Mouse (Mus musculus): ENCODE data around the gene Psmb8. TPM values are rescaled to one million over a fixed set of nuclear protein-coding genes. Genes with fewer than 3 reads are reported as not detected.

Psmb8 gene
- total RNA-seq (2022): 10 to 100 TPM in 1 of 4 experiments, 1 to 10 TPM in 3; 4.0 to 12.1 (median 7.1) TPM

- peak; percentile 63 to 85 for DNase-seq (ENCODE audit: low spot score in 2 of 2)
These were observed at the start of gene Psmb8 for GRCm38 (mm10) chr17:34196941-34197894. TSS of gene Psmb8 (plus strand) at chr17:34197721.

GRCm38 (mm10) chr17:34152923-34153322, 44.6 kb upstream of the Psmb8 start, which contains the start of gene H2-DMb1:
TSS of gene H2-DMb1 (plus strand) at chr17:34153072.
- no peak for DNase-seq (ENCODE audit: low spot score in 2 of 2)

DNA sequence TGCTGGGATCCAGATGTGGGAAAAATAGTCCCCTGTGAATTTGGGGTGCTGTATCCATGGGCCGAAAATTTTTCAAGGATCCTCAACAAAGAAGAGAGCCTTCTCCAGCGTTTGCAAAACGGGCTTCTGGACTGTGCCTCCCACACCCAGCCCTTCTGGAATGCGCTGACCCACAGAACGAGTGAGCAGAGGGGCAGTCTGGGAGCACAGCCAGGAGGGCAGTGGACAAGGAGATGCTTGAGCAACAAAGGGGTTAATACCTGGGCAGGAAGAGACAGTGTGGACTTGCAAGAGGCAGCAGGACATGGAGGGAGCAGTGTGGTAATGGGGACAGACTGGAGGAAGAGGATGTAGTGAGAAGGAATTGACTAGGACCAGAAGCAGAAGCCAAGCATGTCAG, 42.0 kb upstream of the Psmb8 start:
- no peak for DNase-seq (ENCODE audit: low spot score in 2 of 2)

DNA sequence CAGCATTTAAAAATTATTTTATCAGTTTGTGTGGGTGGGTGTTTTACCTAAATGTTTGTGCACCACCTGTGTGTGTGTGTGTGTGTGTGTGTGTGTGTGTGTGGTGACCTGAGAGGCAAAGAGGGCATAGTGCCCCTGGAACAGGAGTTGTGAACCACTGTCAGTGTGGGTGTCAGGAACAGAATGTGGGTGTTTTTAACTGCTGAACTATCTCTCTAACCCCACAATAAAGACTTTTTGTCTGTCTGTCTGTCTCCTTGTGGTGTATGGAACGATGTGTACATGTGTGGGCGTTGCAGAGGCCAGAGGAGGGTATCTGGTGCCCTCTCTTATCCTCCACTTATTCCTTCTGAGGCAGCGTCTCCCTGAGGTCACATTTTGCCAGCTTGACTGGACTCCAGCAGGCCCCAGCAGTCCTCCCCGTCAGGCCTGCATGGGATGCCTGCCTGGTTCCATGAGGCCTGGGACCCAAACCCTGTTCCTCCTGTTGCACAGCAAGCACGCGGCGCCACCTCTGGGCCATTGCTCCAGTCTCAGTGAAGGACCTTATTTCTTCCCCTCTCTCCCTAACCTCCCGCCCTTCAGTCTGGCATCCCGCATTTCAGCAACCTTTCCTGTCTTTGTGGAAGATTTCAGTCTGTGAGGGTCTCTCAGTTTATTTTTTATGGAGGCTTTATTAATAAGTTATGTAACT, 33.2 kb upstream of the Psmb8 start:
- DNase-seq (ENCODE audit: low spot score in 2 of 2): no peak

DNA sequence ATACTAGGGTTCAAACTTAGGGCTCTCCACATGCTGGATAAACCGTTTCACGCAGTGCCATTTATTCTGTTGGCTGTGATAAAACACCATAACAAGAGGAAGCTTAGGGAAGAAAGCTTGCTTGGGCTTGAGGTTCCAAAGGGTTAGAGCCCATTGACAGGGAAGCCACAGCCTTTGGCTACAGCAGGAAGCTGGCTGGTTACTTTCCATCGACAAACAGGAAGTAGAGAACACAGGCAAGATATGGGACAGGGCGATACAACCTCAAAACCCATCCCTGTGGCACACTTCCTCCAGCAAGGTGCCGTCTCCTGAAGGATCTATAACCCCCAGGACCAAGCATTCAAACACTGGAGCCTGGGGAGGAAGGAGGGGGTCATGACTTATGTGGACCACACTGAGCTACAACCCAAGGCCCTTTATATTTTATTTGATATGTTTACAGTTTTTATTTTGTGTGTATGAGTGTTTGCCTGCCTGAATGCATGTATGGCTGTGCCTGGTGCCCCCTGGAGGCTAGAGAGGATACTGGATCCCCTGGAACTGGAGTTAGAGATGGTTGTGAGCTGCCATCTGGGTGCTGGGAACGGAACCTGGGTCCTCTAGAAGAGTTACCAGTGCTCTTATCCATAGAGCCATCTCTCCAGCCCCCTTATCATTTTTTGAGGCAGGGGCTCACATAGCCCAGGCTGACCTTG, 32.3 kb upstream of the Psmb8 start:
- DNase-seq (ENCODE audit: low spot score in 2 of 2): no peak

DNA sequence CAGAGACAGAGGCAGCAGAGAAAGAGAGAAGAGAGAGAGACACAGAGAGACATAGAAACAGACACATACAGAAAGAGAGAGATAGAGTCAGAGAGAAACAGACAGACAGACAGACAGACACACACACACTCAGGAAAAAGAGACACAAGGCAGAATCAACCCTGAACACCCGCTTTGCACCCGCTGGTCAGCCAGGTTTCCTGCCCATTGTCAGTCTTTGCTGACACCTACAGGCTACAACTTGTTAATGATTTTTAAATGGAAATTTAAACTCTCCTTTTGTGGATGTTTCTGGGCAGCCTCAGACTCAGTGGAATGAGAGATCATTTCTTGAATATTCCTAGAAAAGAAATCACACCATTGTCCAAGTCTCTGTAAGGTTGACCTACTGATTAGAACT, 28.2 kb upstream of the Psmb8 start:
- no peak for DNase-seq (ENCODE audit: low spot score in 2 of 2)

DNA sequence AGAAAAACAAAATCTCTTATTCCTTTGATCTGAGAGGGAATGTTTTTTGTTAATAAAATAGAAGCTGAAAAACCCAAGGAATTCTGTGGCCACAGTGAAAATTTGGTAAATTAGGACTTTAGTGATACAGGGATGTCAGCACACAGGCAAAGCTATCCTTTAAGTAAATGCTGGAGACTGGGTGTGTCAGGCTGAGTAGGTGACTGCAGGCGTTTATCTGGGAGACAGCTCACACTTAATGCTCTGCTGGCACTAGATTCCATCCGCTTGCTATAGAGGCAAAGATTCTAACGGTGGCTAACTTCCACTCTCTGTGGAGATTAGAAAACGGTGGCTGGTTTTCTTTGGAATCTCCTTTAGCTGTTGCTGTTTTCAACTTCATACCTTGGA, 27.0 kb upstream of the Psmb8 start:
- DNase-seq (ENCODE audit: low spot score in 2 of 2): no peak

DNA sequence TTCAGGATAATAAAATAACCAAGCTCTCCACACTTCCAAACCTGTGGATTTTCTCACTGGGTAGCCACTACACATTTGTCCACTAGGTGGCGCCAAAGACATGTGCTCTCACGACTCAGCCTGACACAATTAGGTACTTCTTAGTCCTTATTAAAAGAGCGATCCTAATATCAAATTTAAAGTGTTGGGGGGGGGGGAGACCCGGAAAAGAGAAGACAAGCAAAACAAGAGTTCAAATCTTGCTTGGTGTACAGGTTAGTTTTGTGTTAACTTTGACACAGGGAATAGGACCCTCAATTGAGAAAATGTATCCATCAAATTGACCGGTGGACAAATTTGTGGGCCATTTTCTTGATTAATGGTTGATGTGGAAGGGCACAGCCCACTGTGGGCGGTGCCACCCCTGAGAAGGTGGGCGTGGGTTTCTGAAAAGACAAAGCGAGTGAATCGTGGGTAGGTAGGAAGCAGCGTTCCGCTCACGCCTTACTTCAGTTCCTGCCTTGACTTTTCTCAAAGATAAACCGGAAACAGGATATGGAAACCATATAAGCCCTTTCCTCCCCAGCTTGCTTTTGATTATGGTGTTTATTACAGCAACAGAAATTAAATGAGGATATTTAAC, 26.5 kb upstream of the Psmb8 start:
- peak; percentile 30 to 65 for DNase-seq (ENCODE audit: low spot score in 2 of 2)

- no peak for DNase-seq (ENCODE audit: low spot score in 2 of 2)
These were observed 25.0 kb upstream of the Psmb8 start for GRCm38 (mm10) chr17:34172528-34172927.

- no peak for DNase-seq (ENCODE audit: low spot score in 2 of 2)
These were observed 23.4 kb upstream of the Psmb8 start for GRCm38 (mm10) chr17:34174075-34174474.

DNA sequence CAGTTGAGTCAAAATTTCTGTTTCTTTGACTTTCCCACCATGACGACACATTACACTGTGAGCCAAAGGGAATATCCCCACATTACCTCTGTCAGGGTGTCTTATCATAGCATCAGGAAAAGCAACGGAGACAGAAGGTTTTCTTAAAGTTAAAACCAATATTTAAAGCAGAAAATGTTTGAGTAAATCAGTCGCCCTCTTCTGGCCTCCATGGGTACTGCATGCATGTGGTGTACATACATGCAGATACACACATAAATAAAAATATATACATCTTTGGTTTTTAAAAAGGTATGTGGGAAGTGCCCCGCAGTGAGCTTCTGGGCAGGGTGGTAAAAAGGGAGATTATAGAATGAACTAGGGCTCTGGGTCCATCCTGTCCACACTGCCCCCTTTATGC, 20.3 kb upstream of the Psmb8 start:
- no peak for DNase-seq (ENCODE audit: low spot score in 2 of 2)

- no peak for DNase-seq (ENCODE audit: low spot score in 2 of 2)
These were observed 18.5 kb upstream of the Psmb8 start for GRCm38 (mm10) chr17:34179019-34179418.

DNA sequence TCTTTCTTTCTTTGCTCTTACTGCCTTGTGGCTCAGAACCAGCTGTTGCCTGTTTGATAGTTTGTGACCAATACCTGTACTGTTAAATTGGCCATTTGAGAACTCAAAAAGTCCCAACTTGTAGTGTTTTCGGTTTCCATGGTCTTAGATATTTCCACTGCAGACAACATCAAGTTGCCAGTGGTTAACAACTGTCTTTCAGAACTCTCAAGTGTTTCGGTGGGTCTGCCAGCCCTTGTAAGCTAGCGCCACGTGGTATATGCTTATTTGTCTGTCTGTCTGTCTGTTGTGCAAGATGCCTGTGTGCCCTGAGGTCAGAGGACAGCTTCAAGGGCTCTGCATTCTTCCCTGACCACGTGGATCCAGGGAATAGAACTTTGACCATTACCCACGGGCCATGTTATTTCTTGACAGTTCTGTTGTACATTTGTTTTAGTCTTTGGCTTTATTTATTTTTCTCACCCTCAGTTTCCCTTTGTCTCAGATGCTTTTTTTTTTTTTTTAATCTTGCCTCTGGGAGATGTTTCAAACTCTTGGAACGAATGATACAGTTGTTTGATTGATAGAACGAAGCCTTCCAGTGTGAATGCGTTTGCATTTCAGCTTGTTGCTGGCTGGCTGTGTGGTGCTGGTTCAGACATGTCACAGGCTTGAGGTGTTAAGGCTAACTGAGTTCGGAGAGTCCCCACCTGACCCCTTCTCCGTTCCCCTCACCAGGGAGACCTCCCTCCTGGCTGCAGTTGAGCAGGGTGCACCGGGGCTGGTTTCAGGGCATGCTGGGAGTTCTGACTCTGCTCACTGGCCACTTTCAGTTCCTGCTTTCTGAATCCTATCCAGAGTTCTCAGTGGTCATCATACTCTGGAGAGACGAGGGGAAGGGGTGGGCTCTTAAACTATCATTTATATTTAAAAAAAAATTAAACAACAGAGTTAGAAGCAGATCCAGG, 17.3 kb upstream of the Psmb8 start:
- DNase-seq (ENCODE audit: low spot score in 2 of 2): no peak

DNA sequence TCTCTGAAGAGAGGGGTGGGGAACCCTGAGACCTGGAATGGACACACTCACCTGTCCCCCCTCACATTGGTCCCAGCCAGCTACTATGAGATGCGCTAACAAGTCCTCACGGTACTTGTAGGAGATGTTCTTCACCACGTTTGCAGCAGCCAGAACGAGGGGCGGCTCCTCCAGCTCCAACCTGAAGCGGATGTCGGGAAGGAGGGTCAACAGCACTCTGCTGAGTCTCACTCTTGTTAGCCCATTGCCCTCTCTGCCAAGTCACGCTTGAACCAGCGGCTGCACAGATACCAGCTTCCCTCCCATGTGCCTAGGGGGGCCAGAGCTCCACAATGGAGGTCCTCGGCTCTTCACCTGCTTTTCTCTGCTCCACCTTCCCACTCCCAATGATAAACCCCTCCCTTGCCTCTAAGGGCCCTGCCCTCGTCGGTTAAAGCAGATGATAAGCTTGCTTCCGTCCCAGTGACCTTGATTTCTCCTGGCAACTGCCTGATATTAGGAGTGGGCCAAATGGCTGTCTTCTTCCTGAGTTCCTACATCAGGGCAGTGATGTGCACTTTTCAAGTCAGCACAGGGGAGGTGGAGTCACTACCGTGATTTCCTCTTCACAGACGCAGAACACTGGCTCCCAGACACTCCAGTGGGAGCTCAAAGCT, 13.8 kb upstream of the Psmb8 start:
- DNase-seq (ENCODE audit: low spot score in 2 of 2): no peak

- no peak for DNase-seq (ENCODE audit: low spot score in 2 of 2)
These were observed 12.0 kb upstream of the Psmb8 start for GRCm38 (mm10) chr17:34185526-34185925.

- no peak for DNase-seq (ENCODE audit: low spot score in 2 of 2)
These were observed 10.6 kb upstream of the Psmb8 start for GRCm38 (mm10) chr17:34186885-34187260.

DNA sequence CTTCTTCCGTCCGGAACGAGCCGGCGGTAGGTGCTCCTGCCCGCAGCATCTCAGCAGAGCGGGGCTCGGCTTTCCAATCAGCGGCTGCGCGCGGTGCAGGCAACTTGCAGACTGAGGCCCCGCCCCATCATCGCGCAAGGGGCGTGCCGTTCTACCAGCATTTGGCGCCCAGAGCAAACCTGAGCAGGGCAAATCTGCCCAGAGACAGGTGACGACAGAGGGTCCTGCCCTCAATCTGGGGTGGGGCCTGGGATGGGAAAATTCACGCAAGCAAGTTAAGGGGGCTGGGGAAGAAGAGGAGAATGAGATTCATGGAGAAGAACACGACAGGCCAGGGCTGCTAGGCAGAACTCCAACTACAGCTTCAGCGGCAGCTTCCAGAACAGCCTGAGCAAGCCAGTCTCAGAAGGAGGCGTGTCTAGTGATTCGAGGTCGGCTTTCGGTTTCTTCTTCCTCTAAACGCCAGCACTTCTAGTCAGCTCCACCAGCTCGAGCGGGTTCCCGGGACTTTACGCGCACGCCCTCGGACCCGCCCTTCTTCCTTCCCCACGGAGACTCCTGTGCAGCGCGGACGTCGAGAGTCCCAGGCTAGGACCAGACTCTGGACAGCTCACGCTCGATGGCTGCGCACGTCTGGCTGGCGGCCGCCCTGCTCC, 10.1 kb upstream of the Psmb8 start, which contains the start of the genes Tap1 and Psmb9:
Gene Tap1, plus strand, starts transcription at position 293 of the 656 bp plus-strand sequence.
Gene Psmb9, minus strand, starts transcription at position 504 of the 656 bp plus-strand sequence.
- peak; percentile 90 to 93 for DNase-seq (ENCODE audit: low spot score in 2 of 2)

DNA sequence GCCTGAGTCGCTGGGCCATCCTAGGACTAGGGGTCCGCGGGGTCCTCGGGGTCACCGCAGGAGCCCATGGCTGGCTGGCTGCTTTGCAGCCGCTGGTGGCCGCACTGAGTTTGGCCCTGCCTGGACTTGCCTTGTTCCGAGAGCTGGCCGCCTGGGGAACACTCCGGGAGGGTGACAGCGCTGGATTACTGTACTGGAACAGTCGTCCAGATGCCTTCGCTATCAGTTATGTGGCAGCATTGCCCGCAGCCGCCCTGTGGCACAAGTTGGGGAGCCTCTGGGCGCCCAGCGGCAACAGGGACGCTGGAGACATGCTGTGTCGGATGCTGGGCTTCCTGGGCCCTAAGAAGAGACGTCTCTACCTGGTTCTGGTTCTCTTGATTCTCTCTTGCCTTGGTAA, 9.5 kb upstream of the Psmb8 start:
- no peak for DNase-seq (ENCODE audit: low spot score in 2 of 2)

DNA sequence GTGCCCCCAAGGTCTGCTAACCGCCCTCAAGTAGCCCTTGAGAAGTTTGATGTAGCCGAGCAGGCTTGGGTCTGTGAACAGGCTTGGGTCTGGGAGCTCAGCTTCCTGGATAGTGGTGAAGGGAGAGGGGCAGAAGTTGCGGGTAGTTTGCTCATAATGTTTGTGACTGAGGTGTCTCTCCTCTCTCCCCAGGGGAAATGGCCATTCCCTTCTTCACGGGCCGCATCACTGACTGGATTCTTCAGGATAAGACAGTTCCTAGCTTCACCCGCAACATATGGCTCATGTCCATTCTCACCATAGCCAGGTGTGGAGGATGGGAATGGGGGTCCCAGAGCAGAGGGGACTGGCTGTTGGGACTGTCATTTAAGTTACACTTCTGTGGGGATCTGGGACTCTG, 8.5 kb upstream of the Psmb8 start:
- DNase-seq (ENCODE audit: low spot score in 2 of 2): no peak
